Mouse (Mus musculus) CD8-positive naive resting alpha-beta T cell, adult 57 days (primary cell): Measurements from ENCODE around the gene Fkbp4. TPM values are rescaled to one million over a fixed set of nuclear protein-coding genes. Genes with fewer than 3 reads are reported as not detected.

Experiments used
- total RNA-seq: library from RNA; stranded (reverse); gene quantifications from one replicate; pipeline ENCODE4 v1.2.4, GENCODE M21; 2023

Fkbp4 gene
- total RNA-seq = 89.4 TPM

DNA sequence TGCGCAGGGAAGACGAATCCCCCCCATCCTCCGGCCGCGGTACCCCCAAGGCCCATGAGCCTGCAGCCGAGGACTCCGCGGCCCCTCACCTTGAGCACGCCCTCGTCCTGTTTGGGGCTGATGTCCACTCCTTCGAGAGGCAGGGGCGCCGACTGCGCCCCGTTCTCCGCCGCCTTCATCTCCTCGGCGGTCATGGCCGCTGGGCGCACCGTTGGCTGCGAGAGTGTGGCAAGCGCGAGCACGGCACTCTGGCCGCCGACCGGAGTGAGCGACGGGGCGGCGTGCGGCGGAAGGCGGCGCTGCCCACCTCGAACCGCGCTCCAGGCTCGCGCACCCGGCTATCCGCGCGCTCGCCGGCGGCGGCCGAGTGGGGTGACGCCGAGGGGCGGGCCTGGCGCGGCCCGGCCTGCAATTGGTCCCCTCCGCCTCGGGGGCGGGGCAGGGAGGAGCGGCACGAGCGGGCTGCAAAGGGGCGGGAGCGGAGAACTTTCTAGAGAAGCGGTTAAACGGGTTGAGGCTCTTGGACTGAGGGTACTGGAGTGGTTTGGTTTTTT, at the start of gene Fkbp4:
Gene Fkbp4, minus strand, starts transcription at position 361 of the 554 bp plus-strand sequence.

DNA sequence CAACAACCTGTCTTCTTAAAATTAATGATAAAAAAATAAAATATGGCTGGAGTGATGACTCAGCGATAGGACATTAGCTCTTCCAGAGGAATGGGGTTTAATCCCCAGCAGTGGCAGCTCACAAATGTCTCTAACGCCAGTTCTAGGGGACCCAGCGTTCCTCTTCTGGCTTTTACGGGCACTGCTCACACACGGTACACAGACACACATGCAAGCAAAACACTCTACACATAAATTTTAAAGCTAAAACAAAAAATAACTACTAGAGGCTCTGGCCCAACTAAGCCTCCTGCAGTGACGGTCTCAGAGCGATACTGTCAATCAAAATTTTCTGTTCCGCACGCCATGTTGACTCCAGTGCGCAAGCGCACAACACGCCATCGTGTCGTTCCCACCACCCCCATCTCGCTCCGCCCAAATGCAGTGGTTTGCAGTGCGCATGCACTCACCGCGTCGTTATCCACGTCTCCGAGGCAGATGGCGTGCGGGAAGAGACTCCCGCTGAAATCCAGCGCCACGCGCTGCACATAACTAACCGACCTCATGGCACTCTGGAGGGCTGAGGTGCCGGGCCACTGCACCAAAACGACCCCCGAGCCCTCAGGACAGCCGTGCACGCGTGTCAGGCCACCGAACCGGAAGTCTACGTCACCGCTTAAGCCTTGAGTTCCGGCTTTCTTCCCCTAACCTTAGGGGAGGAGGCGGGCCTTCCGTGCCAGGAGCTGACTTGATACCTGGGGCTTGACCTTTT, 14.0 kb downstream of the Fkbp4 start, which contains the start of gene Itfg2:
Gene Itfg2, minus strand, starts transcription at position 663 of the 751 bp plus-strand sequence.

DNA sequence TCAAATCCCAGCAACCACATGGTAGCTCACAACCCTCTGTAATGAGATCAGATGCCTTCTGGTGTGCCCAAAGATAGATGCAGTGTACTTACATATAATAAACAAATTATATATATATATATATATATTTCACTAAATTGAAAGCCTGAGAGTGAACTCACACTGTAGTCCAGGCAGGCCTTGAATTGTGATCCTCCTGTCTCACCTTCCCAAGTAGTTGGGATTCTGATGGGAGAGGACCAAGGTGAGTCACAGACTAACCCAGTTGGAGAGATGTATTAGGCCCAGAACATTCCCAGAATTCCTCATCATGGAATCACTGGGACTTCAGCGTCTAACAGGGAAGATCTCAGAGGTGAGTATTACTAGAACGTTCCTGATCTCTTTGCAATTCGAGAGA, 39.5 kb downstream of the Fkbp4 start, which contains the start of gene Nrip2:
Gene Nrip2, plus strand, starts transcription at position 301 of the 400 bp plus-strand sequence.

Other genes starting within 250 kb of the Fkbp4 start
- gene Tead4, start 137.9 kb downstream of the Fkbp4 start, total RNA-seq = not detected
- gene Tulp3, start 82.8 kb downstream of the Fkbp4 start, total RNA-seq = 10.3 TPM
- gene Rhno1, start 75.8 kb downstream of the Fkbp4 start, total RNA-seq = 41.6 TPM
- gene Foxm1, start 75.7 kb downstream of the Fkbp4 start, total RNA-seq = 7.1 TPM
- gene Tex52, start 63.2 kb downstream of the Fkbp4 start, total RNA-seq = not detected
- not detected for gene Gm44596, start 63.2 kb downstream of the Fkbp4 start, total RNA-seq
- not detected for gene Nrip2, start 39.4 kb downstream of the Fkbp4 start, total RNA-seq
- 59.7 TPM for gene Itfg2, start 13.7 kb downstream of the Fkbp4 start, total RNA-seq
- gene Pzp, start 88.0 kb upstream of the Fkbp4 start, total RNA-seq = not detected
- not detected for gene A2ml1, start 142.9 kb upstream of the Fkbp4 start, total RNA-seq
- gene Klrb1a, start 184.9 kb upstream of the Fkbp4 start, total RNA-seq = not detected
- 11.2 TPM for gene Clec2h, start 223.7 kb upstream of the Fkbp4 start, total RNA-seq